Mouse (Mus musculus) olfactory bulb, adult 2 months (tissue): ENCODE measurements around the gene H2bfm. TPM values are rescaled to one million over a fixed set of nuclear protein-coding genes. Genes with fewer than 3 reads are reported as not detected.

ENCODE experiments used
- H3K27ac ChIP-seq: fragments of 200-500 bp; 2 replicates; pipeline ENCODE4 v1.5.1; 2012; ENCODE audit warnings: low read depth, low read length; ENCODE audit not compliant: insufficient read depth
- H3K4me1 ChIP-seq: fragments of 200-500 bp; 2 replicates; pipeline ENCODE4 v1.6.1; 2012; ENCODE audit warnings: low read length; ENCODE audit not compliant: control insufficient read depth, insufficient read depth
- H3K4me3 ChIP-seq: fragments of 200-500 bp; 2 replicates; pipeline ENCODE4 v1.5.1; 2012; ENCODE audit warnings: mild to moderate bottlenecking, low read depth, low read length, moderate library complexity; ENCODE audit not compliant: insufficient read depth
- CTCF ChIP-seq: fragments of 200-500 bp; IDR thresholded peaks from 2 replicates; pipeline ENCODE4 v1.5.1; 2012; ENCODE audit warnings: low read depth, mild to moderate bottlenecking, low read length, moderate library complexity; ENCODE audit not compliant: insufficient read depth
- POLR2A ChIP-seq: fragments of 200-500 bp; IDR thresholded peaks from 2 replicates; pipeline ENCODE4 v1.6.1; 2012; ENCODE audit warnings: mild to moderate bottlenecking, low read depth, low read length, moderate library complexity; ENCODE audit not compliant: insufficient read depth
- WGBS: fragments of 180-500 bp; shearing (Covaris S2); methylation state at CpG from one replicate; pipeline ENCODE4 v1.1.7; 2018; 5-methylcytosine and 5-hydroxymethylcytosine counted together
- polyA plus RNA-seq: library from polyadenylated mRNA; stranded (reverse); fragments of >200 nt; gene quantifications from 2 replicates; pipeline ENCODE4 v1.2.4, GENCODE M21; 2012; ENCODE audit warnings: low replicate concordance; ENCODE audit not compliant: missing spikeins, insufficient read depth, insufficient read length

The H2bfm gene
- polyA plus RNA-seq, 1 experiment = not detected

GRCm38 (mm10) chrX:136976424-136977084 lies 49.4 kb downstream of the H2bfm start, which contains the start of the genes Tmsb15l and Tmsb15b1:
TSS of gene Tmsb15l (minus strand) at chrX:136976869.
TSS of gene Tmsb15b1 (minus strand) at chrX:136976874.
- TF ChIP-seq CTCF (no peak), POLR2A (no peak)
- Histone ChIP-seq H3K4me1 (no peaks in the 10 kb centered on the region), H3K27ac (no peak within 1 kb of the TSS), H3K4me3 (peak within 1 kb of the TSS; percentile 56)
- WGBS = 16% methylated on average over 15 of the region's 15 CpGs

Other genes with a start within 250 kb of the H2bfm start
- not detected in 2 replicates for gene Tceal1, start 219.3 kb upstream of the H2bfm start, polyA plus RNA-seq
- gene Morf4l2, start 183.6 kb upstream of the H2bfm start, polyA plus RNA-seq = 434 TPM in 1 of 2 replicates, not detected in the other
- gene Glra4, start 147.2 kb upstream of the H2bfm start, polyA plus RNA-seq = not detected in 2 replicates
- 227 and 268 TPM in 2 replicates for gene Plp1, start 104.7 kb upstream of the H2bfm start, polyA plus RNA-seq
- gene Rab9b, start 58.6 kb upstream of the H2bfm start, polyA plus RNA-seq = not detected in 2 replicates
- not detected in 2 replicates for gene Tmsb15b2, start 48.2 kb downstream of the H2bfm start, polyA plus RNA-seq
- not detected in 2 replicates for gene Tmsb15l, start 49.5 kb downstream of the H2bfm start, polyA plus RNA-seq
- not detected in 2 replicates for gene Tmsb15b1, start 49.5 kb downstream of the H2bfm start, polyA plus RNA-seq
- 200 TPM in 1 of 2 replicates, not detected in the other for gene Zcchc18, start 65.8 kb downstream of the H2bfm start, polyA plus RNA-seq
- gene Slc25a53, start 111.0 kb downstream of the H2bfm start, polyA plus RNA-seq = not detected in 2 replicates
- not detected in 2 replicates for gene Fam199x, start 122.3 kb downstream of the H2bfm start, polyA plus RNA-seq
- gene Esx1, start 194.8 kb downstream of the H2bfm start, polyA plus RNA-seq = not detected in 2 replicates